Mouse (Mus musculus) neutrophil, adult 5-6 weeks (primary cell): ENCODE results near the gene Elavl4. TPM values are rescaled to one million over a fixed set of nuclear protein-coding genes. Genes with fewer than 3 reads are reported as not detected.

Source experiments
- ATAC-seq: fragments of 151-379, 151-347 bp; 2 replicates; pipeline ENCODE4 v1.8.0; 2017; ENCODE audit warnings: mild to moderate bottlenecking, moderate TSS enrichment; ENCODE audit not compliant: insufficient number of reproducible peaks, poor library complexity, low FRiP score, severe bottlenecking; ENCODE audit errors: extremely low read depth
- total RNA-seq: library from RNA; stranded (forward); fragments of 200-1000 nt; gene quantifications from 2 replicates; pipeline ENCODE4 v1.2.3, GENCODE M21; 2017

Gene Elavl4
- total RNA-seq, 1 experiment from 2014 or later = not detected

DNA sequence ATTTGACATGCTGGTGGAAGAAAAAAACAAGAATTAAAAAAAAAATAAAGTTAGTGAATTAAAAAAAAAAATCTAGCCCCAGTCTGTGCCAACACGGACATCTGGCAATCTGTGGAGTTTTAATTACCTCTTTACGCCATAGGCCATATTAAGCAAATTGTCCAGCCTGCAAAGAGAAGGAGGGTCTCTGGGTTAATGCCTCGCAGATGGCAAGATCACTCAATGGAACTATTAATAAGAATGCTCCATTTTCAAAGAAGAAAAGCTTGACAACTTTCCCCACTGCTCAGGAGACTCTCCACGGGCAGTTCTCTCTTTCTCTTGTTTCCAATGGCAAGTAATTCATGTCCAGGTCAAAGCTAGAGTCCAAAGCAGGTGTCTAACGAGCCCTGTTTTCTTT is 142.1 kb downstream of the Elavl4 start:
- no peak for ATAC-seq

GRCm38 (mm10) chr4:110201680-110202079 is 150.0 kb downstream of the Elavl4 start:
- no peak for ATAC-seq

- no peak for ATAC-seq
Observed at GRCm38 (mm10) chr4:110199897-110200296, 151.8 kb downstream of the Elavl4 start.

- no peak for ATAC-seq
Observed at GRCm38 (mm10) chr4:110198600-110198999, 153.1 kb downstream of the Elavl4 start.

- ATAC-seq = no peak
Observed at GRCm38 (mm10) chr4:110177263-110177662, 174.4 kb downstream of the Elavl4 start.

DNA sequence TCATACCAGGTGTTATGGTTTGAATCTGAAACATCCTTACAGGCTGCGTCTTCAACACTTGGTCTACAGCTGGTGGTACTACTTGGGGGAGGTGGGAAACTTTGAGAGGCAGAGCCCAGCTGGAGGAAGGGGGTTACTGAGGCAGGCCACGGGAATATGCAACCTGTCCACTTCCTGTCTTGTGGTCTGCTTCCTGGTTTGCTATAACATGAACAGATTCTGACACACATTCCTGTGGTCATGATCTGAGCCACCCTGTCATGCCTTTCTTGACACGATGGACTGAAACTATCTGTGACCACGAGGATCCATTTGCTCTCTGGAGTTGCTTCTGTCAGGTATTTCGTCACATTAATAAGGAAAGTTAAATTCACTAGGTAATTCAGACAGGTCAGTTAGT is 179.7 kb downstream of the Elavl4 start:
- ATAC-seq = no peak

- ATAC-seq = no peak
Observed at GRCm38 (mm10) chr4:110165217-110165616, 186.5 kb downstream of the Elavl4 start.

- no peak for ATAC-seq
Observed at GRCm38 (mm10) chr4:110161600-110161999, 190.1 kb downstream of the Elavl4 start.

- no peak for ATAC-seq
Observed at GRCm38 (mm10) chr4:110157515-110158159, 194.1 kb downstream of the Elavl4 start.

- ATAC-seq = no peak
Observed at GRCm38 (mm10) chr4:110155954-110156353, 195.8 kb downstream of the Elavl4 start.

Other genes starting within 250 kb of the Elavl4 start
- not detected in 2 replicates for gene Agbl4, start 45.8 kb upstream of the Elavl4 start, total RNA-seq